Mouse (Mus musculus) spleen, adult 2 months (tissue): ENCODE results near the gene Usp11.

Source experiments
- CTCF ChIP-seq: fragments of 200-500 bp; IDR thresholded peaks from 2 replicates; pipeline ENCODE4 v1.5.1; 2011; ENCODE audit warnings: mild to moderate bottlenecking, inconsistent platforms; ENCODE audit not compliant: insufficient read depth, insufficient read length, insufficient replicate concordance; ENCODE audit errors: extremely low read depth
- POLR2A ChIP-seq: fragments of 200-500 bp; IDR thresholded peaks from 2 replicates; pipeline ENCODE4 v1.6.1; 2011; ENCODE audit warnings: low read depth, low read length, inconsistent platforms

GRCm38 (mm10) chrX:20705083-20705402 lies 1.3 kb downstream of the Usp11 start:
- no peak for TF ChIP-seq POLR2A
- TF ChIP-seq CTCF: no peak
